Mouse (Mus musculus): ENCODE measurements around the gene Gm49601. TPM values are rescaled to one million over a fixed set of nuclear protein-coding genes. Genes with fewer than 3 reads are reported as not detected.

Gm49601 gene
- polyA plus RNA-seq, 1 experiment, result 20.1 TPM

DNA sequence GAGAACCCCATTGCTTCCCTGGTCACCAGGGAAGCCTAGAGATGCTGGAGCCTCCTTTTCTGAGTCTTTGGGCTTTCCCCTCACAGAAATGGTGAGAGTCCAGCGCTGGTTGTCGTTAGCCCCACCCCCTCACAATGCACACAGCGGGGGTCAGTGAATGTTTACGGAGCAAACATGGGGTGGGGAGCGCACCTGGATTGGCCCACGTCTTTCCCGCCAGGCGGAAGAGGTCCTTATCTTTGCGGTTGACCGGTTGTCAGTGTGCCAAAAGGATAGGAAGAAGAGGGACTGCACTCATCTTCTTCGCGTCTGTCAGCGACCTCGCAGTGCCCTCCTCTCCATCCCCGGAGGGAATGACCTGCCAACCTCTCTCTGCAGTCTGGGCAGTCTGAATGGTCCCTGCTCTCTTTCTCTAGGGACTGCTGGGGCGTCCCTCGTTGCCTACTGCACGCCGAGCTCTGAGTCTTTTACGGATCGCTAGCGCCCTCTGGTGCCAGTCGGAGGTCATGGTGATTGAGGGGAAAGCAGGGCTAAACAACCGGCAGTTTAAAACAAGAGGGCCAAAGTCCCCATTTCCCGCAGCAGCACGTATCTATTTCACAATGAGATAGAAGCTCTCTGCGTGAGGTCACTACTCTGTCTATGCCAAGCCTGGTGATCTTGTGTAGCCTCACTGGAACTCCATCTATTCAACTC is 8.7 kb downstream of the Gm49601 start:
- TF ChIP-seq POLR2A (IDR thresholded peaks at IDR 0.05; ENCODE audit: low read depth, low read length), result no peak
- TF ChIP-seq CTCF (IDR thresholded peaks at IDR 0.05; ENCODE audit: borderline replicate concordance, insufficient read depth, low read length), result peak; percentile 96
- no peak overlapping the region for H3K27ac ChIP-seq (ENCODE audit: insufficient read depth, low read length)
- no peaks in the 10 kb centered on the region for H3K4me1 ChIP-seq (ENCODE audit: control insufficient read depth, insufficient read depth, low read length)
- H3K4me3 ChIP-seq (ENCODE audit: insufficient read depth, low read length), result no peak overlapping the region

GRCm38 (mm10) chr16:18613301-18613700 is 12.9 kb downstream of the Gm49601 start:
- no peaks in the 10 kb centered on the region for H3K4me1 ChIP-seq (ENCODE audit: control insufficient read depth, insufficient read depth, low read length)
- TF ChIP-seq POLR2A (IDR thresholded peaks at IDR 0.05; ENCODE audit: low read depth, low read length) (no peak), CTCF (IDR thresholded peaks at IDR 0.05; ENCODE audit: borderline replicate concordance, insufficient read depth, low read length) (no peak)
- no peak overlapping the region for H3K4me3 ChIP-seq (ENCODE audit: insufficient read depth, low read length)

DNA sequence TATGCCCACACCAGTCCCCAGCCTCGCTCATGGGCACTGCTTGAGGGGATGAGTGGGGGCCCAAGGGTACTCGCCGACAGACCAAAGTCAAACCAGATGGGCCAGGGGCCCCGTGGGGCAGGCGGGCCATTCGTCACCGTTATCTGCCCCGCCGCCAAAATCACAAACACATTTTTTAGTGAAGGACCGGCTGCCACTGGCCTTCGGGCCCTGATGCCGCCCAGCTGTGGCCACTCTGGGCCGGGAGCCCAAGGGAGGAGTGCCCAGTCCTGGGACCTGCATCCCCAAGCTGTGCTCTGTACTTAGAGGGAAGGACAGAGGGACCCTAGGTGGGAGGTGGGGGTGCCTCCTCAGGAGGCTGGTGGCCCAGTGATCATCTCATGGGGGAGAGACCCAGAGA is 14.5 kb downstream of the Gm49601 start:
- Histone ChIP-seq H3K27ac (ENCODE audit: insufficient read depth, low read length) (no peak overlapping the region), H3K4me1 (ENCODE audit: control insufficient read depth, insufficient read depth, low read length) (no peaks in the 10 kb centered on the region), H3K4me3 (ENCODE audit: insufficient read depth, low read length) (no peak overlapping the region)
- TF ChIP-seq POLR2A (IDR thresholded peaks at IDR 0.05; ENCODE audit: low read depth, low read length) (no peak), CTCF (IDR thresholded peaks at IDR 0.05; ENCODE audit: borderline replicate concordance, insufficient read depth, low read length) (no peak)

More at GRCm38 (mm10) chr16:18613301-18613700, 12.9 kb downstream of the Gm49601 start:
- H3K27ac ChIP-seq (ENCODE audit: insufficient read depth, low read length), result no peak overlapping the region

DNA sequence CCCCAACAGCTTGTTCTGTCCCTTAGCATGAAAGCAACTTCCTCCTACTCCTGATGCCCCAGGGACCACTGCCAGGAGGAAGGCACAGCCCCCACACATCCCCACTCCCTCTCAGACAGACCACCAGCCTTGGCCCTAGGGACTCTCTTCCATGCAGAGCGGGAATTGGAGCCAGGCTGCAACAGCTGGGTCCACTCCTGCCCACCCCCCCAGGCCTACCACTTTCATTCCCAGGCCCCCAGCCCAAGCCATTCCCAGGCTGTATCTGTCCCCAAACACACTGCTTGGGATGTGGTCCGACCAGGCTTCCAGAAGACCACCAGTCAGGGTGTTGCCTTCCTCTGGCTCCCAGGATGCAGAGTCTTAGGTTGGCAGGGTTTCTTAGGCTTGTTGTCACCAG is 17.1 kb downstream of the Gm49601 start:
- no peak overlapping the region for H3K27ac ChIP-seq (ENCODE audit: insufficient read depth, low read length)
- H3K4me3 ChIP-seq (ENCODE audit: insufficient read depth, low read length), result no peak overlapping the region
- no peaks in the 10 kb centered on the region for H3K4me1 ChIP-seq (ENCODE audit: control insufficient read depth, insufficient read depth, low read length)
- TF ChIP-seq POLR2A (IDR thresholded peaks at IDR 0.05; ENCODE audit: low read depth, low read length), result no peak
- no peak for TF ChIP-seq CTCF (IDR thresholded peaks at IDR 0.05; ENCODE audit: borderline replicate concordance, insufficient read depth, low read length)

DNA sequence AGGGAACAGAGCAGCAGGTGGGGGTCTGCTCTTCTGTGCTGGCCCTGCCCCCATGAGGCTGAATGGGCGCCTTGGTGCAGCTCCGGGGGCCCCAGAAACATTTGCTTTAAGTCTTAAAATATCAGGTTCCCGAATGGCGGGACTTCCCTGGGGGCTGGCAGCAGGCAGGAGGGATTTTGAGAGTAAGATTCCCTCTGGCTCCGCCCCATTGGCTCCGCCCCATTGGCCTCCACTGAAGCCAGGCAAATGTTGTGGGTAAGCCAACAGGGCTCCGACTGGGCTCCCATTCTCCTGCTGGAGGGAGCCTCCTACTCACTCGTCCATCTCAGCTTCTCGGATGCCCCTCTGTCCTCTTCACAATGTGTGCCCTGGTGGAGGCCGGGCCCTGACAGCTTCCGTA is 18.0 kb downstream of the Gm49601 start:
- TF ChIP-seq CTCF (IDR thresholded peaks at IDR 0.05; ENCODE audit: borderline replicate concordance, insufficient read depth, low read length), result no peak
- TF ChIP-seq POLR2A (IDR thresholded peaks at IDR 0.05; ENCODE audit: low read depth, low read length), result no peak
- no peak overlapping the region for H3K27ac ChIP-seq (ENCODE audit: insufficient read depth, low read length)
- H3K4me1 ChIP-seq (ENCODE audit: control insufficient read depth, insufficient read depth, low read length), result no peaks in the 10 kb centered on the region
- H3K4me3 ChIP-seq (ENCODE audit: insufficient read depth, low read length), result no peak overlapping the region

DNA sequence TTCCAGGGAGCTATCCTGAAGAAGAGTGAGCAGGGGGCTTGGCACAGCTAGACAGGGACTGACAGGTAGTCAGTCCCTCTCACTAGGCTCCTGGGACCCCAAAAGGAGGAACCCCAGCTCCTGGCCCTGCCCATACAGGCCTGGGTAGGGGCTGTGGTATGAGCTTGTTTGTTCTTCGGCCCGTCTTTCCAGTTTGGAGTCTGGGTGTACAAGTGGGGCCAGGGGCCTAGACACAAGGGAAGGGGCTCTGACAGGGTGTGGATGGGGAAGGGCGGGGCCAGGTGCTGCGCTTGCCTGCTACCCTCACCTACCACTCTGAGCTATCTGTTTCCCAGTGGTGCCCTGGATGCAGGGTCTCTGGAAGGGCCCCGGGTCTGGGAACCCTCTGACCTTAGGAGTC is 20.5 kb downstream of the Gm49601 start:
- H3K27ac ChIP-seq (ENCODE audit: insufficient read depth, low read length), result no peak overlapping the region
- TF ChIP-seq CTCF (IDR thresholded peaks at IDR 0.05; ENCODE audit: borderline replicate concordance, insufficient read depth, low read length), result no peak
- TF ChIP-seq POLR2A (IDR thresholded peaks at IDR 0.05; ENCODE audit: low read depth, low read length), result no peak
- H3K4me3 ChIP-seq (ENCODE audit: insufficient read depth, low read length), result no peak overlapping the region
- H3K4me1 ChIP-seq (ENCODE audit: control insufficient read depth, insufficient read depth, low read length), result no peaks in the 10 kb centered on the region

- H3K4me3 ChIP-seq (ENCODE audit: insufficient read depth, low read length), result no peak overlapping the region
- TF ChIP-seq CTCF (IDR thresholded peaks at IDR 0.05; ENCODE audit: borderline replicate concordance, insufficient read depth, low read length) (no peak), POLR2A (IDR thresholded peaks at IDR 0.05; ENCODE audit: low read depth, low read length) (no peak)
- no peaks in the 10 kb centered on the region for H3K4me1 ChIP-seq (ENCODE audit: control insufficient read depth, insufficient read depth, low read length)
- no peak overlapping the region for H3K27ac ChIP-seq (ENCODE audit: insufficient read depth, low read length)
Observed at GRCm38 (mm10) chr16:18604267-18604701, 21.9 kb downstream of the Gm49601 start.

- Histone ChIP-seq H3K4me3 (ENCODE audit: insufficient read depth, low read length) (no peak overlapping the region), H3K27ac (ENCODE audit: insufficient read depth, low read length) (no peak overlapping the region), H3K4me1 (ENCODE audit: control insufficient read depth, insufficient read depth, low read length) (no peaks in the 10 kb centered on the region)
- no peak for TF ChIP-seq CTCF (IDR thresholded peaks at IDR 0.05; ENCODE audit: borderline replicate concordance, insufficient read depth, low read length)
- no peak for TF ChIP-seq POLR2A (IDR thresholded peaks at IDR 0.05; ENCODE audit: low read depth, low read length)
Observed at GRCm38 (mm10) chr16:18601447-18601846, 24.8 kb downstream of the Gm49601 start.

GRCm38 (mm10) chr16:18598006-18598405 is 28.2 kb downstream of the Gm49601 start:
- no peak overlapping the region for H3K4me3 ChIP-seq (ENCODE audit: insufficient read depth, low read length)
- no peaks in the 10 kb centered on the region for H3K4me1 ChIP-seq (ENCODE audit: control insufficient read depth, insufficient read depth, low read length)

GRCm38 (mm10) chr16:18596255-18596654 is 30.0 kb downstream of the Gm49601 start:
- no peak overlapping the region for H3K27ac ChIP-seq (ENCODE audit: insufficient read depth, low read length)
- no peak overlapping the region for H3K4me3 ChIP-seq (ENCODE audit: insufficient read depth, low read length)
- H3K4me1 ChIP-seq (ENCODE audit: control insufficient read depth, insufficient read depth, low read length), result no peaks in the 10 kb centered on the region
- TF ChIP-seq POLR2A (IDR thresholded peaks at IDR 0.05; ENCODE audit: low read depth, low read length), result no peak
- TF ChIP-seq CTCF (IDR thresholded peaks at IDR 0.05; ENCODE audit: borderline replicate concordance, insufficient read depth, low read length), result no peak

More at GRCm38 (mm10) chr16:18598006-18598405, 28.2 kb downstream of the Gm49601 start:
- TF ChIP-seq CTCF (IDR thresholded peaks at IDR 0.05; ENCODE audit: borderline replicate concordance, insufficient read depth, low read length) (no peak), POLR2A (IDR thresholded peaks at IDR 0.05; ENCODE audit: low read depth, low read length) (no peak)
- no peak overlapping the region for H3K27ac ChIP-seq (ENCODE audit: insufficient read depth, low read length)
